Mouse (Mus musculus) erythroblast, embryonic 14.5 days (primary cell): ENCODE results near the gene Prkn. TPM values are rescaled to one million over a fixed set of nuclear protein-coding genes. Genes with fewer than 3 reads are reported as not detected.

ENCODE experiments used
- H3K27me3 ChIP-seq: 2 replicates; pipeline ENCODE4 v1.6.1; 2012; ENCODE audit warnings: inconsistent platforms; ENCODE audit not compliant: control insufficient read depth
- H3K36me3 ChIP-seq: 2 replicates; pipeline ENCODE4 v1.6.1; 2012; ENCODE audit warnings: mild to moderate bottlenecking, inconsistent platforms; ENCODE audit not compliant: control insufficient read depth
- H3K4me1 ChIP-seq: 2 replicates; pipeline ENCODE4 v1.6.1; 2012; ENCODE audit warnings: inconsistent platforms; ENCODE audit not compliant: control insufficient read depth
- H3K4me3 ChIP-seq: replicated peaks from 2 replicates; pipeline ENCODE3; 2012; ENCODE audit warnings: moderate library complexity, mild to moderate bottlenecking, inconsistent platforms
- H3K9me3 ChIP-seq: 2 replicates; pipeline ENCODE4 v1.6.1; 2012; ENCODE audit warnings: low read length, inconsistent platforms, mixed read lengths; ENCODE audit not compliant: control insufficient read depth
- GATA1 ChIP-seq: IDR thresholded peaks from 2 replicates; pipeline ENCODE4 v1.6.1; 2012; ENCODE audit warnings: low read length, inconsistent platforms, mixed read lengths
- TAL1 ChIP-seq: IDR thresholded peaks from 3 replicates; pipeline ENCODE4 v1.6.1; 2012; ENCODE audit warnings: low read length, inconsistent platforms, mixed read lengths
- polyA plus RNA-seq: library from polyadenylated mRNA; stranded (reverse); fragments of >175 nt; gene quantifications from 2 replicates; pipeline ENCODE4 v1.2.3, GENCODE M21; 2012

Prkn gene
- polyA plus RNA-seq, 1 experiment, result not detected

DNA sequence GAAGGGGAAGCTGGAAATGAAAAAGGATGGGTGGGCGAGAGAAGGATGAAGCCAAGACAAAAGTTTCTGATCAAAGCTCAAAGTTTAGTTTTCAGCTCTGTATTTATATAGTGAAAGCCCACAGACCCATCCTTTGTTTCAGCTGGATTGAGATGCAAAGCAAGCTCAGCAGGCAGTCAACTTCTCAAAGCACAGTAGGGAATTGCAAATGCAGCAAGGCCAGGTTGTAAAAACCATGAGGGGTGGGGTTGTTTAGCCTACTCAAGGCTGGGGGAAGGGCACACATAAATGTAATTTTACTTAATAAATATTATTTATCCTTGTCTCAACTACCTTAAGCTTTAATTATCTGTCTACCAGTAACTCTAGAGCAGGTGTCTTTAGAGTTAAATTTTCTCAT is 693.7 kb downstream of the Prkn start:
- Histone ChIP-seq H3K4me3 (no peak overlapping the region), H3K4me1 (no peaks in the 10 kb centered on the region), H3K27me3 (no peaks in the 10 kb centered on the region), H3K36me3 (no peaks in the 10 kb centered on the region), H3K9me3 (no peaks in the 10 kb centered on the region)
- no peak for TF ChIP-seq GATA1
- no peak for TF ChIP-seq TAL1

GRCm38 (mm10) chr17:11538826-11539225 is 698.6 kb downstream of the Prkn start:
- Histone ChIP-seq H3K36me3 (no peaks in the 10 kb centered on the region), H3K4me1 (no peaks in the 10 kb centered on the region), H3K9me3 (no peaks in the 10 kb centered on the region), H3K27me3 (no peaks in the 10 kb centered on the region), H3K4me3 (no peak overlapping the region)
- no peak for TF ChIP-seq GATA1
- no peak for TF ChIP-seq TAL1

DNA sequence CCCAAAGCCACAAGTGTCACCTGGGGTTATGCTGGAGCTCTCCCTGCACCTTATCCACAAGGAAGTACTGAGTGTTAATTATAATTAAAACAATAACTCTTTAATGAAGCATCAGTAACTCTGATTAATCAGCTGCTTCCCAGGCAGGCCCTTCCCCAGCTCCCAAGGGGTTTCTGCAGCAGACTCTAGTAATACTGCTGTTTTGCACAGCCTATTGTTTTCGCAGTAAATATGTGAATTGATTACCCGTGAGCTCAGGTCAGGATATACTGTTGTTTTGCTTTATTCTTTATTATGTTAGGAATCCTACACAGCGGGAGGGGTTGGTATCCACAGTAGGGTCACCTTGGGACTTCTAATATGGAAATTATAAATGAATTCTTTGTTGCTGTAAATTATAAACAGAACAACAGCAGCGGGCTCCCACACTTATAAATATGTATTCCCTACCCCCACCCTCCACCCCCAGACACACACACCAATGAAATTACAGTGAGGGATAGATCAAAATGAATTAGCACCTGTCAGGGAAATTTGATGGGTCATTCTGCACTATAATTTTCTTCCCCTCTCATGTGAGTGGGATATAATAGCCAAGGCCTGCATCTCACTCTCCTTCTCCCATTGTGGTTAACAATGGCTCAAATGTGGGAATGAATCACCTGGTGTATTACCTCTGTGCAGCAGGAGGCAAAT is 701.9 kb downstream of the Prkn start:
- TF ChIP-seq GATA1 (no peak), TAL1 (no peak)

GRCm38 (mm10) chr17:11550562-11550961 is 710.4 kb downstream of the Prkn start:
- TF ChIP-seq TAL1, result no peak
- no peak for TF ChIP-seq GATA1
- Histone ChIP-seq H3K27me3 (no peaks in the 10 kb centered on the region), H3K9me3 (no peaks in the 10 kb centered on the region), H3K36me3 (no peaks in the 10 kb centered on the region), H3K4me1 (no peaks in the 10 kb centered on the region), H3K4me3 (no peak overlapping the region)

More for the DNA sequence above, 701.9 kb downstream of the Prkn start:
- Histone ChIP-seq H3K9me3 (no peaks in the 10 kb centered on the region), H3K36me3 (no peaks in the 10 kb centered on the region), H3K4me1 (no peaks in the 10 kb centered on the region), H3K4me3 (no peak overlapping the region), H3K27me3 (no peaks in the 10 kb centered on the region)

DNA sequence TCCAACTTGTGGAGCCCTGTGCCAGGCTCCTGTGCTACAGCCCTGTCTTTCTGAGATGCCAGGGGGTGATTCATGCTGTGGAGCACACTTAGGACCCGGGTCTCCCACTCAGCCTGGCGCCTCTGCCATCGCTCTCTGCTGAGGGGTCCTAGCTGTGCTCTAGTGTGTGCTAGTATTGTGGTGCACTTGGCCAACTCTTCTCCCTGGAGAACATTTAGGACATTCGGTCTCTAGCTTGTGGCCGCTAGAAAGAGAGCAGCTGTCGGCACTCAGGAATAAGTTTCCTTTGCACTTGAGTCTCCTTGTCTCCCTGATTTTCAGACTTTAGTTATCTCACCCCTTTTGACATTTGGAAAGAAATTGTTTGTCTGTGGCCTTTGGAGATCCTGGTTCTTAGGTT is 725.5 kb downstream of the Prkn start:
- Histone ChIP-seq H3K36me3 (no peaks in the 10 kb centered on the region), H3K27me3 (no peaks in the 10 kb centered on the region), H3K9me3 (no peaks in the 10 kb centered on the region), H3K4me1 (no peaks in the 10 kb centered on the region), H3K4me3 (no peak overlapping the region)
- TF ChIP-seq GATA1, result no peak

DNA sequence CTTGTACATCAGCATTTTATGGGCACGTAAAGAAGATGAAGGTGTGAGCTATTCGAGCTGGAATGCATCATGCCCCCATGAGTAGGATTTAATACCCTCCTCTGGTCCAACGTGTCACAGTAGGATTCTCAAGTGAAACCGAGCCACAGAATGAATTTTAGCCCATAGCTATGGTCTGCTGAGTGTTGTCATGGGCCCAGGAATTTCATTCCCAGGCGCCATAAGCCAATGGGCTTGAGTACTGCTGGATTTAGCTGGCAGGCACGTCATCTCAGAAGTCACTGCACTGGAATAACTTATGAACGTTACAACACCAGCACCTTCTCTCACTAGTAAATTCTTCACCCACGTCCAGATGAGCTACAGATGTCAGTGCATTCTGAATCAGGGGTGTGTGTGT is 730.2 kb downstream of the Prkn start:
- Histone ChIP-seq H3K27me3 (no peaks in the 10 kb centered on the region), H3K9me3 (no peaks in the 10 kb centered on the region), H3K4me1 (no peaks in the 10 kb centered on the region), H3K4me3 (no peak overlapping the region), H3K36me3 (no peaks in the 10 kb centered on the region)
- TF ChIP-seq GATA1 (no peak), TAL1 (no peak)

GRCm38 (mm10) chr17:11573666-11574065 is 733.5 kb downstream of the Prkn start:
- no peaks in the 10 kb centered on the region for H3K9me3 ChIP-seq

DNA sequence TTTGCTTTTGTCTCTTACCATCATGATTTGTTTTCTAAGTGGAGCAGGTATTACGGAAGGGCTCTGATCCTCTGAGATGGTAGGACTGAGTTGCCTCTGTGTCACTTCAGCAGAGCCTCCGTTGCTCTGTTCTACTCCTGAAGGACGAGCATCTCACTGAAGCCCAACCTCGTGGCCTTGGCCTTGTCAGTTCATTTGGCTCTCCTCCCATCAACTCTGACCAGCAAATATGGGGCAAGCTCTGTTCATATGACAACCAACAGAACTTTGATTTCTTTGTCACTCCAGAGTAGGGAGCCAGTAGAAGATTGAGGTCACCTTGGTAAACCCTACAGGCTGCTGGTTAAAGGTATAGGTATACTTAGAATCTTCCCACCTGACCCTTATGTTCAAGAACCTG is 745.3 kb downstream of the Prkn start:
- Histone ChIP-seq H3K4me3 (no peak overlapping the region), H3K36me3 (no peaks in the 10 kb centered on the region)
- TF ChIP-seq TAL1, result no peak
- TF ChIP-seq GATA1, result no peak

More at GRCm38 (mm10) chr17:11573666-11574065, 733.5 kb downstream of the Prkn start:
- Histone ChIP-seq H3K4me1 (no peaks in the 10 kb centered on the region), H3K4me3 (no peak overlapping the region), H3K27me3 (no peaks in the 10 kb centered on the region), H3K36me3 (no peaks in the 10 kb centered on the region)
- TF ChIP-seq TAL1 (no peak), GATA1 (no peak)

GRCm38 (mm10) chr17:11607931-11608330 is 767.7 kb downstream of the Prkn start:
- Histone ChIP-seq H3K27me3 (no peaks in the 10 kb centered on the region), H3K36me3 (no peaks in the 10 kb centered on the region), H3K4me3 (no peak overlapping the region), H3K9me3 (no peaks in the 10 kb centered on the region), H3K4me1 (no peaks in the 10 kb centered on the region)
- TF ChIP-seq TAL1 (no peak), GATA1 (no peak)

More for the DNA sequence above, 745.3 kb downstream of the Prkn start:
- no peaks in the 10 kb centered on the region for H3K27me3 ChIP-seq
- no peaks in the 10 kb centered on the region for H3K9me3 ChIP-seq
- H3K4me1 ChIP-seq, result no peaks in the 10 kb centered on the region

- Histone ChIP-seq H3K27me3 (no peaks in the 10 kb centered on the region), H3K9me3 (no peaks in the 10 kb centered on the region), H3K36me3 (no peaks in the 10 kb centered on the region), H3K4me3 (no peak overlapping the region), H3K4me1 (no peaks in the 10 kb centered on the region)
- TF ChIP-seq TAL1, result no peak
- TF ChIP-seq GATA1, result no peak
Observed at GRCm38 (mm10) chr17:11611459-11611858, 771.3 kb downstream of the Prkn start.
